Mouse (Mus musculus): Measurements from ENCODE around the gene Prg2. TPM values are rescaled to one million over a fixed set of nuclear protein-coding genes. Genes with fewer than 3 reads are reported as not detected.
A peak's percentile ranks its signal among the peaks of the same experiment; 100 is the strongest.

The Prg2 gene
- polyA plus RNA-seq, 2 experiments from 2014 or later = not detected

DNA sequence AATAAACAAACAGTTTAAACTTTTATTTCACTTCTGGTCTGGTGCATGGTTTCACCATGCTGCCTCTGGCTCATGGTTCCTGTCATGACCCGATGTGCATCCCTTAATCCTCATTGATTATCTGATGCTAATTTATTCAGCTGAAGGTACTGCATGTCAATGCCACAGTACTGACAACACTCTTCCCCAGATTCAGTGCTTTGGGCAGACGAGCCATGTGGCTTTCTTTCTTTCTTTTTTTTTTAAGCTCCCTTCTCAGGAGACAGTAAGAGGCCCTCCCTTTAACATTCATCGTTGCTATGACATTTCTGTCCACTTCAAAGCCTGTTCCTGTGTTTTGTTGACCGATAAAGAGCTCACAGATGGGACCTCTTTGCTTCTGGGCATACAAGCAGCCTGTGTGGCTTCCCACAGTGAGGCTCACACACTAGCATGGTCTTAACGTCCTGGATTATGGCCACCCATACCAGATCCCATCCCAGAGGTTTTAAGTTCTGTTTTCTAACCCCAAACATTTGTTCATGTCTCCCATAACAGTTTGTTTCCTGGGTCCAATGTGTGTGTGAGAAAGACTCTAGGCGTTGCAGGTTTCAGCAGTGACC lies 17.3 kb upstream of the Prg2 start:
- ATAC-seq = no peak

GRCm38 (mm10) chr2:84964111-84964801 lies 16.0 kb upstream of the Prg2 start:
- peak; percentile 56 for ATAC-seq

- no peak for ATAC-seq
Measured at GRCm38 (mm10) chr2:84967318-84967991, 12.8 kb upstream of the Prg2 start.

- no peak for ATAC-seq
Measured at GRCm38 (mm10) chr2:84975580-84975979, 4.7 kb upstream of the Prg2 start.

- no peak for ATAC-seq
Measured at GRCm38 (mm10) chr2:84987930-84988329, 7.7 kb downstream of the Prg2 start, which contains the start of gene Prg3. TSS of gene Prg3 (plus strand) at chr2:84988215.

DNA sequence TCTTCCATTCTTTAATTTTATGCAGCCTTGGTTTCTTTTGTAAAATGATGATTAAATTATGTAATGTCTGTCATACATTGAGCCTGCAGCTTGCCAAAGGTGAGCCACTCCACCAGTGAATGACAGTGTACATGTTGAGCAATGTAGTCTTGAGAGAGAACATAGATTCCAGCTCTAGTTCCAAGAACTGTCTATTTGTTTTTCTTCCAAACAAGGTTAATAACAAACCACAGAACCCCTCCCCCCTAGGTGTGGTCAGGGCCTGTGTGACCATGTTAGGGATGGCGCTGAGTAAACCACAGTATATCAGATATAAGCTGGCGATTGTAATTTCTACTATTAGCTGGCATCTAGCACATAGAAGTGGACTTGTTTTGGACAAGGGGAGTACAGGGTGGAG lies 16.1 kb downstream of the Prg2 start:
- ATAC-seq = no peak

GRCm38 (mm10) chr2:84999486-85000181 lies 19.4 kb downstream of the Prg2 start:
- no peak for ATAC-seq

DNA sequence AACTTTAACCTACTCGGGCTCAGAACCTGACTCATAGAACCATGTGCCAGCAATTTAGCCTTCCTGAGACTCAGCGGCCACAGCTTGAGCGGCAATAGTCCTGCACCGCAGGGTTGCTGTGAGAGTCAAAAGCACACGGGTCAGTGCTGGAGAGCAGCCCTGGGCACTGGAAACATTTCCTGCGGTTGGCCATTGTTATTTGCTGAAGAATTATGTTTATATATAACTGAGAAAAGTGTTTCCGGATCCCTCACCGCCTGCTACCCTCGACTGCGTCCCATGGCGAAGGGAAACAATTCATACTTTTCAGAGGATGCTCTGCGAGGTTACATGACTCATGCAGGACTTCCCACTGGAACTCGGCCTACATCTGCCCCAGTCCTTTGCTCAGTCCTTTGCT lies 21.2 kb downstream of the Prg2 start:
- no peak for ATAC-seq

GRCm38 (mm10) chr2:85002575-85002974 lies 22.3 kb downstream of the Prg2 start:
- ATAC-seq = no peak

DNA sequence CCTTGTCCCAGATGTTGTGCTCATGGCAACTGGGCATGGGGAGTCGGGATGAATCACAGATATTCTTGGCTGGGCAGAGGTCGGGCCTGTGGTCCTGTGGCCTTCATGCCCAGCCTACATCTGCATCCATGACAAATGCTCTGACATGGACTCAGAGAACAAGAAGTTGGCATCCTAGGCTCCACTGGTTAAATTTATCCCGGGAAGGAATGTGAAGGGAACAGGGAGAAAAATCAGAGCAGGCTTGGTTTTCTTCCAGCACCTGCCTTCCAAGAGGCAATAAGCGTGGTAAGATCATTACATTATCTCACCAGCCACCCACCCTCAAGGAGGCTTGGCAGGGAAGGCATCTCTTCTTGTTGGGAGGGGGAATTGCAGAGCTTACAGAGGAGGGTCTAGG lies 24.1 kb downstream of the Prg2 start:
- ATAC-seq = no peak

- ATAC-seq = no peak
Measured at GRCm38 (mm10) chr2:85006600-85006999, 26.3 kb downstream of the Prg2 start.

- ATAC-seq = peak; percentile 78
Measured at GRCm38 (mm10) chr2:85007729-85008128, 27.5 kb downstream of the Prg2 start.

DNA sequence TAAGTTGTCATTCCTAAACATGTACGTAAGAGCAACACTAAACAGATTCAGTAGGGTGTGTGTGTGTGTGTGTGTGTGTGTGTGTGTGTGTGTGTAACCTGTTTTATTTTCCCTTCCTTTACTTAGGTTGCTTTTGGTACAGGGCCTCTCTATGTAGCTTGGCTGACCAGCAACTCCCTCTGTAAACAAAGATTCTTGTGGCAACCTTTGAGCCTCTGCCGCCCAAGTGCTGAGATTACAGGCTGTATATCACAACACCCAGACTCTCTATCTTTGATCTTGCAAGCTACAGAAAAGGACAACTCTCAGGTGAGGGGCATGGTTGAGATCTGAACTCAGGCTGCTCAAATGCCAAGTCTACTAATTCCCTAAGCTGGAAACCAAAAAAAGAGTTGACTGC lies 29.0 kb downstream of the Prg2 start:
- ATAC-seq = no peak

DNA sequence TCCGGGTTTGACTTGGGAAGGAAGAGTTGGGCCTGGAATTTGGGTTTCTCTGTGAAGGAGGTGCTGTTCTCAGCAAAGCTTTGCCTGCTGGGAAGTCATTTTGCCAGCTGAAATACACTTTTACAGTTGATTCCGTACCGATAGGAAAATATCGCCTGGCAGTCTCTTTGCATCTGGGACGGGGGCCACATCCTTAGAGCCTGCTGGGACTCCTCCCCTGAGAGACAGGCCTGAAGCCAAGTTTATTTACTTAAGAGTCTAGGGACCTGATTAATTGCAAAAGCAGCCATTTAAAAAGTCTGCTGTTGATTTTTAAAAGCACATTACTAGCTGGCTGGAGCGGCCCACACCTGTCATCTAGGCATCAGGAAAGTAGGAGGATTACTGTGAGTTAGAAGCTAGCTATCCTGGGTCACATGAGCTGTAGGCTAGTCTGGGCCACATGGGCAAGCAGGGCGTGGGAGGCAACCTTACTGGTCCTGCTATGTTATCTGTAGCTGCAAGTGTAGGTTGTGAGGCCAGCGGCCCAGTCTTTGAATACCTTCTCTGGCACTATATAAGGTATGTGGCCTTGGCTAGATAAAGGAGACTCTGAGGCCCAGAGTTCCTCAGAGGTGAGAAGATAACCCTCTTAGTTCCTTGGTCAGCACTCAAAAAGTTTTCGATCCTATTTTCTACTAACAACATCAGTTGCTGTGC lies 31.8 kb downstream of the Prg2 start:
- no peak for ATAC-seq

- ATAC-seq = no peak
Measured at GRCm38 (mm10) chr2:85012679-85013078, 32.4 kb downstream of the Prg2 start.

GRCm38 (mm10) chr2:85013826-85014587 lies 33.7 kb downstream of the Prg2 start:
- no peak for ATAC-seq

DNA sequence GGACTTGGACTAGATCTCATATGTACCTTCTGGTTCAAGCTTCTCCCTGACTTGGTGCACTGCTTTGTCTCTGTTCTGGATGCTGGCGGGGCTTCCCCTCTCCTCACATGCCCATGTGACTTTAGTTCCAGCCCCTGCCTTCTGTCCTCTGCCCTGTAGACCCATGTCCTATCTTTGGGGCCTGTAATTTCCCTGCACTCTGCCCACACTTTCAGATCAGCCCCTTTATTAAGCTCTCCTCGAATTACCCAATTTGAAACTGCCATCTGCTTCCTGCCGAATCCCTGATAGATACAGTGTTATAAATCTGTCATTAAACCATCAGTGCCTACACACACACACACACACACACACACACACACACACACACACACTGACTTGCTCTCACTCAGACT lies 34.3 kb downstream of the Prg2 start:
- no peak for ATAC-seq

DNA sequence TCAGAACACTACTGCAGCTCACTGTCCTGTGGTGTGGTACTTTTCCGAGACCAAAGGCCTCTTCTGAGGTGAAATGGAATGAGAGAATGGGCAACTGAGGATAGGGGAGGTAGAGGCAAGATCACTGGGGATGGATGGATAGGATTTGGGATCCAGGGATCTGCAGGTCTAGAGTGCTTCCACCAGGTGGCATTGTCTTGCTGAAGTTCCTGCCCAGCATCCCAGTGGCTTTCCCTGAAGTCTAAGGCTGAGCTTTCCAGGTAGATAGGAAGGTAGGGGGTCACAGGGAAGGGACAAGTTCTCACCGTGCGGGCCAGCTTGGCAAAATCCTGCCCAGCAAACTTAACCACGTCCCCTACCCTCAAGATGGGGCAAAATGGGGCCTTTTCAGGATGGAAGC lies 41.8 kb downstream of the Prg2 start:
- ATAC-seq = no peak

DNA sequence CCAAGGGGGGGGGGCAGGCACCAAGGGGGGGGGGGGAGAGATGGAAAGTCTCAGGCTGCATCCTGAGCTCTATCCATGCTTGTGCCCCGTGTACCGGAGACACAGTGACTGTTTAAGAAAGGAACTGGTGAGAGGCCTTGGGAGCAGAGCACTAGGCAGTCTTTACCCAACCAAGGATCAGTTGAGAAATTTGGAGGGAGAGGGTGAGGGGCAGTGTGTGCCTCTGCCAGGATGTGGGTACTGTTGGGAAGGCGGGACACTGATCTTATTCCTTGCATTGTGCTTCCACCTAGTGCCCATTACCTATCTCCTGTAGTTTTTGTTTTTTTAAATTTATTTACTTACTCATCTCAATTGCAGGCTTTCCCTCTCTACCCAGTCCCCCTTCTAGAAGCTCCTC lies 45.9 kb downstream of the Prg2 start:
- ATAC-seq = no peak

GRCm38 (mm10) chr2:85027281-85027680 lies 47.0 kb downstream of the Prg2 start:
- ATAC-seq = no peak

DNA sequence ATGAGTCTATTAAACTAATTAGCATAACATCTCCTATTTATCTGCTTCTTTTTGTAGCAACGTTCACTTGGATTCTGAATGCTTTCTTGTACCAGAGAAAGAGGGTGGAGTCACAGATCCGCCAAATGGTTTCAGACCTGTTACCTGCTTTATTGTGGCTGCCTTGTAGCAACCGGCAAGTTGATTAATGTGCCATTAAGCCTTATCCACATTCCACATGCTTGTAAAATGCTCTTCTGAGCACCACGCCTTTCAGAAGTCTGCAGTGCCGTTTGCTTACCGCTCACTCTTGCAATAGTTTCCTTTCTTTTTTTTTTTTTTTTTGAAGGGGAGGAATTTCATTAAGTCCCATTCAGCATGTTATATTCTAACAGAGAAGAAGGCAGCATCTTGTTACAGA lies 49.6 kb downstream of the Prg2 start:
- ATAC-seq = no peak

GRCm38 (mm10) chr2:85030989-85031388 lies 50.7 kb downstream of the Prg2 start:
- ATAC-seq = no peak
